Mouse (Mus musculus) inflammation-experienced regulatory T-cells, adult 16 weeks (primary cell): ENCODE results near the gene Klra6. TPM values are rescaled to one million over a fixed set of nuclear protein-coding genes. Genes with fewer than 3 reads are reported as not detected.

Source experiments
- polyA plus RNA-seq: library from polyadenylated mRNA; unstranded; fragments of 100-300 nt; shearing (Covaris generic); gene quantifications from one replicate; pipeline ENCODE4 v1.2.1, GENCODE M21; 2017

Gene Klra6
- polyA plus RNA-seq, result not detected

GRCm38 (mm10) chr6:130026854-130027253, at the start of gene Klra6:
Gene Klra6 (minus strand): TSS chr6:130026954.

DNA sequence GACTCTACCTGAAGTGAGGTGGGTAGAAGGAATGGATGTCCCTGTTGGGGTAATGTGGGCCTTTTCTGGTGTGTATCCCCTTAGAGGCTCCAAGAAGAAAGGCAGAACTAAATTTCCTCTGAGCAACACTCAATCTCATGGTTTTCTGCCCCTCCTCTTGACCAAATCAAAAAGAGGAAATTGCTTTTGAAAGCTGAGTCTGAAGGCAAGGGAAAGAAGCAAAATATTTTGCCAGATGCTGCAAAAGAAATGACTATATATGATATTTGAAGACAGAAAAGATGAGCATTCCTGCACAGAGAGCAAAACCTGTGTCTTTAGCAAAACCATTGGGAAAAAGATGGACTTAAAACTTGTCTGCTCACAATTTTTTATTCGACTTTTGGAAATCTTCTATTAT, 40.4 kb upstream of the Klra6 start, which contains the start of gene Klra4:
Gene Klra4, minus strand, starts transcription at position 101 of the 400 bp plus-strand sequence.

Other genes starting within 250 kb of the Klra6 start
- gene Gm156, start 242.7 kb downstream of the Klra6 start, polyA plus RNA-seq, result not detected
- gene Gm17631, start 164.3 kb downstream of the Klra6 start, polyA plus RNA-seq, result not detected
- gene Klra17, start 150.3 kb downstream of the Klra6 start, polyA plus RNA-seq, result not detected
- gene Klra5, start 109.3 kb downstream of the Klra6 start, polyA plus RNA-seq, result not detected
- not detected for gene Klra4, start 40.3 kb upstream of the Klra6 start, polyA plus RNA-seq
- not detected for gene Klra8, start 102.9 kb upstream of the Klra6 start, polyA plus RNA-seq
- gene Klra9, start 166.2 kb upstream of the Klra6 start, polyA plus RNA-seq, result not detected
- gene Klra7, start 206.4 kb upstream of the Klra6 start, polyA plus RNA-seq, result not detected